Mouse (Mus musculus) testis, adult 2 months (tissue): ENCODE results near the gene Tex38. TPM values are rescaled to one million over a fixed set of nuclear protein-coding genes. Genes with fewer than 3 reads are reported as not detected.

ENCODE experiments used
- H3K27ac ChIP-seq: fragments of 200-500 bp; 2 replicates; pipeline ENCODE4 v1.5.1; 2012; ENCODE audit warnings: low read depth, low read length; ENCODE audit not compliant: control insufficient read depth, insufficient read depth
- H3K27me3 ChIP-seq: fragments of 200-500 bp; 2 replicates; pipeline ENCODE4 v1.6.1; 2012; ENCODE audit warnings: mild to moderate bottlenecking, low read length, moderate library complexity; ENCODE audit not compliant: control insufficient read depth, insufficient read depth
- H3K36me3 ChIP-seq: fragments of 200-500 bp; 2 replicates; pipeline ENCODE4 v1.6.1; 2012; ENCODE audit warnings: mild to moderate bottlenecking, low read length; ENCODE audit not compliant: control insufficient read depth, insufficient read depth
- H3K4me1 ChIP-seq: fragments of 200-500 bp; 2 replicates; pipeline ENCODE4 v1.6.1; 2012; ENCODE audit warnings: low read length; ENCODE audit not compliant: control insufficient read depth, insufficient read depth
- H3K4me3 ChIP-seq: fragments of 200-500 bp; 2 replicates; pipeline ENCODE4 v1.5.1; 2012; ENCODE audit warnings: low read depth, mild to moderate bottlenecking, low read length, moderate library complexity, mixed read lengths; ENCODE audit not compliant: control insufficient read depth
- CTCF ChIP-seq: fragments of 200-500 bp; IDR thresholded peaks from 2 replicates; pipeline ENCODE4 v1.5.1; 2012; ENCODE audit warnings: low read depth, mild to moderate bottlenecking, inconsistent platforms, low read length, moderate library complexity; ENCODE audit not compliant: control insufficient read depth, insufficient read depth, insufficient replicate concordance
- POLR2A ChIP-seq: fragments of 200-500 bp; IDR thresholded peaks from 2 replicates; pipeline ENCODE4 v1.6.1; 2012; ENCODE audit warnings: low read depth, mild to moderate bottlenecking, inconsistent platforms, low read length, moderate library complexity; ENCODE audit not compliant: control insufficient read depth
- polyA plus RNA-seq: library from polyadenylated mRNA; depleted of rRNA; stranded (reverse); fragments of >200 nt; gene quantifications from 2 replicates; pipeline ENCODE4 v1.2.3, GENCODE M21; 2012

Tex38 gene
- polyA plus RNA-seq, 1 experiment = 78.8 TPM

DNA sequence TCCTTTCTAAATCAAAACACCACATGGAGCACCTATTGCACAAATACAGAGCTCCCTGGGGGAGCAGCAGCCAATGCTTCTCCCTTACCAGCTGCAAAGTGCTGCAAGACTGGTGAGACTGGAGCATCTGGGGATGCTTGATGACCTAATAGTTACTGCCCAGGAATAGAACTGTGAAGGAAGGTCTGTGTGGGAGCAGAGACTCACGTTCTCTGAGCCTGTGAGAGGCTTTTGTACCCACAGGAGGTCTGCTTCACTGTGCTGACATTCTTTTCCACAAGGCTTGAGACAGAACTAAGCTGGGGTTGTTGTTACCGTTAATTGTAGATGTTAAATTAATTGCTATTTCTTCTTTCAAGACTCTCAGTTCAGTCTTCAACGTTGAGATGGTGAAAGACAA, 10.0 kb upstream of the Tex38 start:
- Histone ChIP-seq H3K27me3 (no peaks in the 10 kb centered on the region), H3K27ac (no peak overlapping the region), H3K4me3 (no peak overlapping the region), H3K36me3 (0 out of 2 replicates have a peak, but pooled peaks cover 1% of the 10 kb centered on the region), H3K4me1 (no peaks in the 10 kb centered on the region)
- TF ChIP-seq CTCF (no peak), POLR2A (no peak)

DNA sequence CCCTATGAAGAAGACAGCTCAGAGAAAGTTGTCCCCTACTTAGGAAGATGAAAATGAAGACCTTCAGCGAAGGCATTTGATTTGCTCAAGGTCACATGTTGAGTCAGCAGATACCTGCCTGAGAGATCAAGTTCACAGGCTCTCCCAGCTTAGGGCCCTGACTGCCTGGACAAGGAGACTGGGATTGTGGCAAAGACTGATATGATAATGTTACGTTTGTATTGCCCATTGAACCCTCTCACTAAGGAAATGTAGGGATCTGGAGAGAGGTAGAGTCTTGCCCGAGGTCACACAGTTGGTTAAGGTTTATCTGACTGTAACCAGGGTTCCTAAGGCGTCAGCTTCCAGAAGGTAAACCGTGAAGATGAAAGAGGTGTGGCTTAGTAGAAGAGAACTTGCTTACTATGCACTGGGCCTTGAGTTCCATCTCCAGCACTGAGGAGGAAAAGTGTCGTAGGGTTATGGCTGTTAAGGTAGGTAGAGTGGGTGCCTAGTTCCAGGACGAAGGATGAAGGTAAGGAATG, 4.8 kb upstream of the Tex38 start:
- Histone ChIP-seq H3K4me3 (peak overlapping the region; percentile 96), H3K4me1 (peaks cover 7% of the 10 kb centered on the region; the same call in 1 of the 2 replicates), H3K27me3 (no peaks in the 10 kb centered on the region), H3K36me3 (no peaks in the 10 kb centered on the region), H3K27ac (peak overlapping the region; percentile 74; the same call in 1 of the 2 replicates)
- TF ChIP-seq POLR2A (no peak), CTCF (no peak)

DNA sequence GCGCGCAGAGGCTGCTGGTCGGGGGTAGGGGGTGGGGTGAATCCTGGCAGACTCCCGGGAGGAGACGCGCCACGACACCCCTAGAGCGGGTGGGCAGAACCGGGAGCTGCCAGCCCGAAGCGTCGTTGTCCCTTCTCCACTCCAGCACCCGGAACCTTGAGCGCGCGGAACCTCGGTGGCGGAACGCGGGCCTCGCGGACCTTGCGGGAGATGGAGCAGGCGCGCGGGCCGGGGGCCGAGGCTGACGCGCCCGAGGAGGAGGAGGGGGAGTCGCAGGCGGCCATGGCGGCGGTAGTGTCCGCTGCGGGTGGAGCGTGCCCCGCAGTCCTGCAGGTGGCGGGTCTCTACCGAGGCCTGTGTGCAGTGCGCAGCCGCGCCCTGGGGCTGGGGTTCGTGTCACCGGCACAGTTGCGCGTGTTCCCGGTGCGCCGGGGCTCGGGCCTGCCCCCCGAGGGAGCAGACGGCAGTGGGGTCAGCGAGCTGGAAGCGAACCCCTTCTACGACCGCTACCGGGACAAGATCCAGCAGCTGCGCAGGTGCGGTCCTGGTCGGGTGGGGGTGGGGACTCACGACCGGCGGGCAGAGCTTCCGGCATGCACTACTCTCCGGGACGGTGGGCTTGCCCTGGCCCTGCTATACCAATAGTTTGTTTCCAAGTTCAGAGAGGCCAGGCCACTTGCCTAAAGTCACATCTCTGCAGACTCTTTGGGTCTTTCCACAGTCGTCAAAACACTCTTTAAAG, 4.1 kb upstream of the Tex38 start, which contains the start of gene Atpaf1:
Gene Atpaf1, plus strand, starts transcription at position 44 of the 742 bp plus-strand sequence.
- H3K4me1 ChIP-seq = peaks cover 7% of the 10 kb centered on the region; the same call in 1 of the 2 replicates
- no peaks in the 10 kb centered on the region for H3K27me3 ChIP-seq
- TF ChIP-seq POLR2A = peak; percentile 61
- TF ChIP-seq CTCF = no peak
- no peaks in the 10 kb centered on the region for H3K36me3 ChIP-seq
- H3K4me3 ChIP-seq = peak within 1 kb of the TSS; percentile 96
- H3K27ac ChIP-seq = peak within 1 kb of the TSS; percentile 74

DNA sequence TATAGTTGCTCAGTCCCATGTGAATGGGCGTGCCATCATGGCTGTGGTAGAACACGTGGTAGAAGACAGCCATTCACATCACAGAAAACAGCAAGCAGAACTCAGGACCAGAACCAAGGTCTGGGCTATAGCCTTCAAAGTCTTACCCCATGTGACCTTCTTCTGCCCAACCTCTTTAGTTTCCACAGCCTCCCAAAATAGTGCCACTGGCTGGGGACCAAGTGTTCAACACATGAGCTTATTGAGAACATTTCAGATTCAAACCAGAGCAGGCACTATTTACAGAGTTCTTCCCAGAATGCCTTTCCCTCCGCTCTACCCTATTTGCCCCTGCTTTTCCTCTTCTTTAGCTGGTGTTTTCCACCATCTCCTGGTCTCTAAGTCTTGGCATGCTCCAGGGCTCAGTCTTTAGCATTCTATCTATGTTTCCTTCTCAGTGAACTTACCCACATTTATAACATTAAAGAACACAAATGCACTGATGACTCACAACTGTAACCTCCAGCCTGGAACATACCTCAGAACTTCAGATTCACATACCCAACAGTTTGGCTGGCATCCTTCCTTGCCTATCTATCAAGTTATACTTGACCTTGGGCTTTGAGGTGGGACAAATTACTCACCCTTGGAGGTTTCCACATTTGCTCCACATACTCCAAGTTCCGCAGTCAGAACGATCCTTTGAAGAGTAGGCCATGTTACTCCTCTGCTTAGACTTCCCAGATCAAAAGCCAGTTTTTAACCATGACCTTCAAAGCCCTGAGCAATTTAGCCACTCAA, 1.4 kb upstream of the Tex38 start:
- Histone ChIP-seq H3K27ac (0 out of 2 replicates have a peak overlapping the region, but pooled peaks have one; percentile 12), H3K4me1 (peaks cover 9% of the 10 kb centered on the region; the same call in 1 of the 2 replicates), H3K36me3 (no peaks in the 10 kb centered on the region), H3K27me3 (no peaks in the 10 kb centered on the region), H3K4me3 (peak overlapping the region; percentile 75)
- TF ChIP-seq CTCF (no peak), POLR2A (no peak)

DNA sequence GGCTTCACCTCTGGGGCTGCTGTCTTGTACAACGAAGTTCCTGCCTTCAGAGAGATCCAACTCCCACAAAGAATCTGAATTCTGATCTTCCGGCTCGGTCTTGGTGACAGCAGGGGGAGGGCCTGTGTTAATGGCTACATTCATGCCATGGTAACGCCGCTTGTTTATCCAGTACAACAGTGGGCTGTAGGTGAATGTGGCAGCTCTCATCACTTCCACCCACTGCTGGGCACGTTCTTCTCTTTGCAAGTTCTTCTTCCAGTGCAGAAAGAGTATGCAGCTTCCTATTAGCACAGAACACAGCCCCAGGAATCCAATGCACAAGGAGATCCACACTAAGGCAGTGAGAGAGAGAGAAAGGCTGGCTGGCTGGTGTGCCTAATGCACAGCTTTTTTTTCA, 549 bp downstream of the Tex38 start:
- no peak for TF ChIP-seq CTCF
- peak overlapping the region; percentile 61 for H3K4me3 ChIP-seq

DNA sequence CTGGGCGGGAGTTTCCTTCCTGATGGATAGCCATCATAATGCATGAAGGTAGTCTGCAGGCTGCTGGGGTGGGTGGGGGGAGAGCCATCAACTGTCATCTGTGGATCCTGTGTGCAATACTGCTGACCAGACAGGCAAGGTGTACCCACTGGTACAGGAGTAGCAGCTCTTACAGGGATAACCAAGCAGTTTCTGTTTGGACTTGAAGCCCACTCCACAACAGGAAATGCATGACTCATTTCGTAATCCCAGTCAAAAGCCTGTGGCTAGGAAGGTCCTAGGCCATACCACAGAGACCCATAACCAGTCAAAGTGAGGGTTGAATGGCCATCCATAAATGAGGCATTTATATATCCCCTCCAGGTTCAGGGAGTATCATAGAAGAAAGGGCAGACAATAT, 3.2 kb downstream of the Tex38 start:
- H3K27ac ChIP-seq = no peak overlapping the region

More for the DNA sequence above, 549 bp downstream of the Tex38 start:
- peaks cover 9% of the 10 kb centered on the region; the same call in 1 of the 2 replicates for H3K4me1 ChIP-seq
- H3K27me3 ChIP-seq = no peaks in the 10 kb centered on the region
- H3K36me3 ChIP-seq = no peaks in the 10 kb centered on the region
- no peak overlapping the region for H3K27ac ChIP-seq

DNA sequence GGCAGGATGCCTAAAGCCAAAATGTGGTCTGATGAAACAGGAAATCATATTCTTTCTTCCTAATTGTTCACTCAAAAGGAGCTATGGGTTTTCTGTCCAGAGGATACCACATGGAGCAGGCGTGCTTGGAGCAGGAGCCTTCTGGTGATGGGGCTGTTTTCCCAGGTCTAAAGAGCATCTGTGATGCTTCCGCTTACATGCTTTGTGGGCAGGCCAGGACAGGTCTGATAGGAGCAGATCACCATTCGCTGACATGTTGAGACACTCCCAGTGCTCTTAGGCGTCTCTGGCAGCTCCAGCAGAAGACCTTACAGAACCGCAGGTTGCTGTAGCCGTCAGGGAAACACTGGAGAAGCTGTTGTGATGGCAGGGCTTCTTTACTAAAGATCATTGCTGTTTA, 5.8 kb downstream of the Tex38 start:
- H3K4me1 ChIP-seq = 0 out of 2 replicates have a peak, but pooled peaks cover 3% of the 10 kb centered on the region
- no peak for TF ChIP-seq POLR2A
- TF ChIP-seq CTCF = no peak
- no peak overlapping the region for H3K4me3 ChIP-seq
- H3K27me3 ChIP-seq = no peaks in the 10 kb centered on the region
- no peak overlapping the region for H3K27ac ChIP-seq
- H3K36me3 ChIP-seq = peaks cover 3% of the 10 kb centered on the region; the same call in 1 of the 2 replicates

More for the DNA sequence above, 3.2 kb downstream of the Tex38 start:
- Histone ChIP-seq H3K4me3 (no peak overlapping the region), H3K36me3 (peaks cover 3% of the 10 kb centered on the region; the same call in 1 of the 2 replicates), H3K4me1 (peaks cover 5% of the 10 kb centered on the region; the same call in 1 of the 2 replicates), H3K27me3 (no peaks in the 10 kb centered on the region)
- TF ChIP-seq CTCF (no peak), POLR2A (no peak)
